Mouse (Mus musculus): ENCODE results near the gene Fam208a. TPM values are rescaled to one million over a fixed set of nuclear protein-coding genes. Genes with fewer than 3 reads are reported as not detected.

Fam208a gene
- 43.3 and 44.5 TPM in 2 replicates for polyA plus RNA-seq (2011; ENCODE audit: insufficient read depth, insufficient read length, low read depth, missing spikeins)

DNA sequence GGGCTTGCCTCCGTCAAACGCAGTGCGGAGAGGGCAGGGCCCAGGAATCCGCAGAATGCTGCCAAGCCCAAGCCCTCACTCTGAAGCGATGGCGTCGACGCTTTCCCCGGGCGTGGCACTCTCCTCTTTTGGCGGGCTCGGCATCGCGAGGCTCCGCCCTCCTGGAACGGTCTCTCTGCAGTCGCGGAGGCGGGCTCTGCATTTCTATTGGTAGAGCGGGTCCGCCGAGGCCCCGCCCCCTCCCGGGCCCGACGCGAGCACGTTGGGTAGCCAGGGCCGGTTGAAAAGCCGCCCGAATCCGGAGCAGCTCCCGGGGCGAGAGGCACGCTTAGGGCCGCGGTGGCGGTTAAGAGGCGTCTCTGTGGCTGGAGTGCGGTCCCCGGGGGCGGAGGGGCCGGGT lies at the start of gene Fam208a:
Fam208a (plus strand) TSS at position 262 of the 400 bp plus-strand sequence.
- Histone ChIP-seq H3K36me3 (ENCODE audit: control insufficient read depth, insufficient read depth, low read length, poor library complexity, severe bottlenecking) (peaks cover 18% of the 10 kb centered on the region), H3K9me3 (replicated peaks; ENCODE audit: control insufficient read depth, insufficient read depth, low read length, poor library complexity, severe bottlenecking) (peaks cover 6% of the 10 kb centered on the region; the same call in 1 of the 2 replicates), H3K4me1 (ENCODE audit: control insufficient read depth, insufficient read depth, low read length) (no peaks in the 10 kb centered on the region), H3K4me3 (ENCODE audit: low read depth, low read length) (peak within 1 kb of the TSS; percentile 95), H3K9ac (ENCODE audit: low read depth, poor library complexity, severe bottlenecking) (peak within 1 kb of the TSS; percentile 97), H3K27me3 (ENCODE audit: control insufficient read depth, insufficient read depth, low read length, poor library complexity, severe bottlenecking) (no peaks in the 10 kb centered on the region), H3K27ac (ENCODE audit: insufficient read depth, low read length) (peak within 1 kb of the TSS; percentile 79)
- TF ChIP-seq CTCF (IDR thresholded peaks at IDR 0.05; ENCODE audit: low read depth, low read length) (no peak), EP300 (IDR thresholded peaks at IDR 0.05; ENCODE audit: insufficient read depth, low read depth, low read length) (peak; percentile 46; the same call in 1 of the 2 replicates), POLR2A (IDR thresholded peaks at IDR 0.05; ENCODE audit: insufficient read depth, low read length) (peak; percentile 22)

DNA sequence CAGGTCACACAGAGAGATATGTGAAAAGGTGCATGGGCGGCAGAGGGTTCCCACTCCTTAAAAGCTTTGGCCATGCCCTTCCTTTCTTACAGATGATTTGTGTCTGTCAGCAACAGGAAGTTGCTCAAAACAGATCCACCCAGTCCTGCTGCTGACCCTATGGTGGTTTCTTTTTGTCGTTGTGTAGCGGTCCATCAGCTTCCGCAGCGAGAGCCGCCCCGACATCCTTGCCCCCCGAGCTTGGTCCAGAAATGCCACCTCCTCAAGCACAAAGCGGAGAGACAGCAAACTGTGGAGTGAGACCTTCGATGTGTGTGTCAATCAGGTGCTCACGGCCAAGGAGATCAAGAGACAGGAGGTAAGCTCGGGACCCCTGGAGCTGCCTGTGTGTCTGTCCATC lies 49.2 kb upstream of the Fam208a start:
- Histone ChIP-seq H3K4me3 (ENCODE audit: low read depth, low read length) (no peak overlapping the region), H3K4me1 (ENCODE audit: control insufficient read depth, insufficient read depth, low read length) (no peaks in the 10 kb centered on the region), H3K27ac (ENCODE audit: insufficient read depth, low read length) (no peak overlapping the region), H3K27me3 (ENCODE audit: control insufficient read depth, insufficient read depth, low read length, poor library complexity, severe bottlenecking) (no peaks in the 10 kb centered on the region), H3K9ac (ENCODE audit: low read depth, poor library complexity, severe bottlenecking) (no peak overlapping the region), H3K9me3 (replicated peaks; ENCODE audit: control insufficient read depth, insufficient read depth, low read length, poor library complexity, severe bottlenecking) (no peaks in the 10 kb centered on the region), H3K36me3 (ENCODE audit: control insufficient read depth, insufficient read depth, low read length, poor library complexity, severe bottlenecking) (no peaks in the 10 kb centered on the region)
- TF ChIP-seq EP300 (IDR thresholded peaks at IDR 0.05; ENCODE audit: insufficient read depth, low read depth, low read length) (no peak), POLR2A (IDR thresholded peaks at IDR 0.05; ENCODE audit: insufficient read depth, low read length) (no peak), CTCF (IDR thresholded peaks at IDR 0.05; ENCODE audit: low read depth, low read length) (no peak)

DNA sequence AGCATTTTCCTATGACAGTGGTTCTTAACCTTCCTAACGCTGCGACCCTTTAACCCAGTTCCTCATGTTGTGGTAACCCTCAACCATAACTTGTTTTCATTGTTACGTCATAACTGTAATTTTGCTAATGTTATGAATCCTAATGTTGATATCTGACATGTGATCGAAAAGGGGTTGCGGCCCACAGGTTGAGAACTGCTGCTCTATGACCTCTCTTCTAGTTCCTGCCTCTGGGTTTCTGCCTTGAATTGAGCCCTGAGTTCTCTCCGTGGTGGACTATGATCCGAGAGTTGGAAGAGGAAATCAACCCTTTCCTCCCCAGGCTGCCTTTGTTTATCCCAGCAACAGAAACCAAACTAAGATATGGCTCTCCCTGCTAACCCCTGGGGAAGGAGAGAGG lies 47.2 kb upstream of the Fam208a start:
- no peak for TF ChIP-seq EP300 (IDR thresholded peaks at IDR 0.05; ENCODE audit: insufficient read depth, low read depth, low read length)
- TF ChIP-seq POLR2A (IDR thresholded peaks at IDR 0.05; ENCODE audit: insufficient read depth, low read length), result no peak
- no peak for TF ChIP-seq CTCF (IDR thresholded peaks at IDR 0.05; ENCODE audit: low read depth, low read length)
- H3K36me3 ChIP-seq (ENCODE audit: control insufficient read depth, insufficient read depth, low read length, poor library complexity, severe bottlenecking), result no peaks in the 10 kb centered on the region
- H3K9me3 ChIP-seq (replicated peaks; ENCODE audit: control insufficient read depth, insufficient read depth, low read length, poor library complexity, severe bottlenecking), result no peaks in the 10 kb centered on the region
- no peaks in the 10 kb centered on the region for H3K4me1 ChIP-seq (ENCODE audit: control insufficient read depth, insufficient read depth, low read length)
- H3K27ac ChIP-seq (ENCODE audit: insufficient read depth, low read length), result no peak overlapping the region
- H3K27me3 ChIP-seq (ENCODE audit: control insufficient read depth, insufficient read depth, low read length, poor library complexity, severe bottlenecking), result no peaks in the 10 kb centered on the region
- no peak overlapping the region for H3K9ac ChIP-seq (ENCODE audit: low read depth, poor library complexity, severe bottlenecking)
- no peak overlapping the region for H3K4me3 ChIP-seq (ENCODE audit: low read depth, low read length)

DNA sequence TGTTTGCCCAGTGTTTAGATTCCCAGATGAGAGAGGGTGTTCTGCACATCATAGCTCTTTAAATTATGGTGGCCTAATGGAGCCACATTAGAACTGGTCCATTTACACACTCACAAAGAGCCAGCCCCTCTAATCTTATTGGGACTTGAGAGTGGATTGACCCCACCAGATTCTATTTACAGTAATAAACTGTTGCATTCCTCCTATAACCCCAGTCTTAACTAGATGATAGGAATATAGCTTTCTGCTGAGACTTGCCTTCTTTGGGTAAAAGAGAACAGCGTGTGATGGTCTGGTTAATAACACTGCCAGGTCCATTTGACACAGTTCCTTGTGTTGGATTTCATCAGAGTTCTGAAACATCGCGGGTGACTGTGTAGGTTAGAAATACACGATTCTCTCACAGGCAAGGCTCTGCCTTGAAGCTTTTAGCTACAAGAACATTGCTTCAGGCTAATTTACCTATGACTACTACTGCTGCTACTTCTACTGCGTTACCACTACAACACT lies 45.3 kb upstream of the Fam208a start:
- Histone ChIP-seq H3K36me3 (ENCODE audit: control insufficient read depth, insufficient read depth, low read length, poor library complexity, severe bottlenecking) (no peaks in the 10 kb centered on the region), H3K27ac (ENCODE audit: insufficient read depth, low read length) (no peak overlapping the region), H3K9ac (ENCODE audit: low read depth, poor library complexity, severe bottlenecking) (no peak overlapping the region), H3K4me1 (ENCODE audit: control insufficient read depth, insufficient read depth, low read length) (peaks cover 4% of the 10 kb centered on the region), H3K4me3 (ENCODE audit: low read depth, low read length) (no peak overlapping the region), H3K27me3 (ENCODE audit: control insufficient read depth, insufficient read depth, low read length, poor library complexity, severe bottlenecking) (no peaks in the 10 kb centered on the region), H3K9me3 (replicated peaks; ENCODE audit: control insufficient read depth, insufficient read depth, low read length, poor library complexity, severe bottlenecking) (no peaks in the 10 kb centered on the region)
- TF ChIP-seq POLR2A (IDR thresholded peaks at IDR 0.05; ENCODE audit: insufficient read depth, low read length), result no peak
- TF ChIP-seq EP300 (IDR thresholded peaks at IDR 0.05; ENCODE audit: insufficient read depth, low read depth, low read length), result no peak
- TF ChIP-seq CTCF (IDR thresholded peaks at IDR 0.05; ENCODE audit: low read depth, low read length), result no peak

DNA sequence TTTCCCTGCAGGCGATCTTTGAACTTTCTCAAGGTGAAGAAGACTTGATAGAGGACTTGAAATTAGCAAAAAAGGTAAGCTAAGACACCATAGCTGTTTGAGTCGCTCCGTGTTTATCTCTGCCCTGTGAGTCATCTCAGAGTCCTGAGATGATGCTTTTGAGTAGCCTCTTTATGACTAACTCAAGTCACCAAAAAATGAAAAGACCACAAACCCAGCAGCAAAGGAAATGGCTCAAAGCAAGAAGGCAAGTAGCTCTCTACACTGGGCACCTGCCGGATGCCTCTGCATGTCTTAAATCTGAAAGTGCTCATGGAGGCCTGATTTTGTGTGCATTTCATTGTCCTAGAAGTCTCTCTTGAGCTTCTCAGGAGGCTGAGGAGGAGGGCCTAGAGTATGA lies 44.5 kb upstream of the Fam208a start:
- TF ChIP-seq POLR2A (IDR thresholded peaks at IDR 0.05; ENCODE audit: insufficient read depth, low read length) (no peak), EP300 (IDR thresholded peaks at IDR 0.05; ENCODE audit: insufficient read depth, low read depth, low read length) (no peak)
- H3K27me3 ChIP-seq (ENCODE audit: control insufficient read depth, insufficient read depth, low read length, poor library complexity, severe bottlenecking), result no peaks in the 10 kb centered on the region

DNA sequence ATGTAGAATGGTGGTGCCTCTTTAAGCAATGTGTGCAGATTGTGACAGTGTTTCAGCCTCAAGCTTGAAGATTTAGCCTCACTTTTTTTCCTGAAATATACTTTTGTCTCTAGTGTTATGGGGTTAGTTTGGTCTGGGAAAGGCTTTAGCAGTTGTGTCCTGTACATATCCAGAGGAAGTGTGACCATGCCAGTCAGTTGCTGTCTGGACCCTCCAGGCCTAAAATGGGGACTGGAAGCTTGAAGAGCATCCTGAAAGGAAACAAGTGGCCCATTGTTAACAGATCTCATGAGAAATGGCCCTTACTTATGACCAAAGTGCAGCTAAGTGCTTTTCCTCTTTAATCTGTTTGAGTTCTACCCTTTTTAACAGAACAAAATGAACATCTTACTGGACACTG lies 40.0 kb upstream of the Fam208a start:
- Histone ChIP-seq H3K27ac (ENCODE audit: insufficient read depth, low read length) (no peak overlapping the region), H3K27me3 (ENCODE audit: control insufficient read depth, insufficient read depth, low read length, poor library complexity, severe bottlenecking) (no peaks in the 10 kb centered on the region), H3K36me3 (ENCODE audit: control insufficient read depth, insufficient read depth, low read length, poor library complexity, severe bottlenecking) (no peaks in the 10 kb centered on the region), H3K9me3 (replicated peaks; ENCODE audit: control insufficient read depth, insufficient read depth, low read length, poor library complexity, severe bottlenecking) (no peaks in the 10 kb centered on the region), H3K9ac (ENCODE audit: low read depth, poor library complexity, severe bottlenecking) (no peak overlapping the region), H3K4me1 (ENCODE audit: control insufficient read depth, insufficient read depth, low read length) (peaks cover 4% of the 10 kb centered on the region), H3K4me3 (ENCODE audit: low read depth, low read length) (no peak overlapping the region)
- no peak for TF ChIP-seq EP300 (IDR thresholded peaks at IDR 0.05; ENCODE audit: insufficient read depth, low read depth, low read length)
- TF ChIP-seq POLR2A (IDR thresholded peaks at IDR 0.05; ENCODE audit: insufficient read depth, low read length), result no peak
- no peak for TF ChIP-seq CTCF (IDR thresholded peaks at IDR 0.05; ENCODE audit: low read depth, low read length)

More for the DNA sequence above, 44.5 kb upstream of the Fam208a start:
- no peak overlapping the region for H3K4me3 ChIP-seq (ENCODE audit: low read depth, low read length)
- H3K27ac ChIP-seq (ENCODE audit: insufficient read depth, low read length), result no peak overlapping the region
- no peaks in the 10 kb centered on the region for H3K36me3 ChIP-seq (ENCODE audit: control insufficient read depth, insufficient read depth, low read length, poor library complexity, severe bottlenecking)
- no peak overlapping the region for H3K9ac ChIP-seq (ENCODE audit: low read depth, poor library complexity, severe bottlenecking)
- no peaks in the 10 kb centered on the region for H3K9me3 ChIP-seq (replicated peaks; ENCODE audit: control insufficient read depth, insufficient read depth, low read length, poor library complexity, severe bottlenecking)
- peaks cover 4% of the 10 kb centered on the region for H3K4me1 ChIP-seq (ENCODE audit: control insufficient read depth, insufficient read depth, low read length)
